Comparison of ENCODE assay signal across 8 mouse cellular contexts in the genomic region with DNA sequence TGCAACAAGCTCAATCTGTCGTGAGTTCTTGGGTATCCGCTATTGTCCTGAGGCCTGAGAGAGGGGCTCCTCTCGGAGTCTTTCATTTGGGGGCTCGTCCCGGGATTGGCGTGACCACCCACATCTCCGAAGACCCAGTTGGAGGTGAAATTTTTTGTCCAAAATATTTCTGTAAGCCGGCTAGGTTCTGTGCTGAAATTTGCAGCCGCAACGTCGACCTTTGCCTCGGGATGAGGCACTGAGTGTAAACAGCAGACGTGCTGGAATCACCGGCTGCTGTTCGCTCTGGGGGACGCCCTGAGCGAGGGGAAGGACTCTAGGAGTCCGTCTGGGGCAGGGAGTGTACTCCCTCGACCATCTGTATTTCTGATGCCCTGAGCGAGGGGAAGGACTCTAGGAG. TPM values are rescaled to one million over a fixed set of nuclear protein-coding genes. Genes with fewer than 3 reads are reported as not detected.
DNase-seq lines count a peak whose midpoint lies in the region; ATAC-seq lines count a peak whose summit lies in the region.
"Not testable (repeated sequence)": the region's sequence is repeated elsewhere in the genome, so short reads cannot be mapped to it uniquely, and the experiment has no call there.

No protein-coding gene starts in this region.

- not testable (repeated sequence) for H3K9me3 ChIP-seq in forebrain, embryonic 12.5 days; heart, embryonic 16.5 days (replicated peaks; ENCODE audit: control insufficient read depth, low read length); intestine, embryonic 15.5 days; liver, embryonic 15.5 days (replicated peaks); midbrain, embryonic 13.5 days; stomach, embryonic 14.5 days (ENCODE audit: control insufficient read depth, low read depth, low read length)

- not testable (repeated sequence) for ATAC-seq in forebrain, embryonic 12.5 days (ENCODE audit: low FRiP score); heart, embryonic 16.5 days (replicated peaks; ENCODE audit: extremely low read depth, insufficient read depth, low FRiP score); intestine, embryonic 15.5 days; liver, embryonic 15.5 days (ENCODE audit: insufficient read depth); midbrain, embryonic 13.5 days; stomach, embryonic 14.5 days (ENCODE audit: insufficient number of reproducible peaks, insufficient read depth, low FRiP score, low read depth)

- not testable (repeated sequence) for H3K4me1 ChIP-seq in forebrain, embryonic 12.5 days; heart, embryonic 16.5 days (ENCODE audit: control insufficient read depth, insufficient read depth, low read length); intestine, embryonic 15.5 days (replicated peaks); liver, embryonic 15.5 days (replicated peaks); midbrain, embryonic 13.5 days (replicated peaks); stomach, embryonic 14.5 days (ENCODE audit: control insufficient read depth, insufficient read depth, low read length)

- peak overlapping the region; percentile 27; the same call in 1 of the 2 replicates for H3K4me2 ChIP-seq in forebrain, embryonic 12.5 days
- peak overlapping the region; percentile 23; the same call in 1 of the 2 replicates for H3K4me2 ChIP-seq in heart, embryonic 16.5 days (ENCODE audit: low read depth, low read length)
- H3K4me2 ChIP-seq in intestine, embryonic 15.5 days (replicated peaks), result peak overlapping the region; percentile 42
- H3K4me2 ChIP-seq in liver, embryonic 15.5 days, result peak overlapping the region; percentile 20; the same call in 1 of the 2 replicates
- peak overlapping the region; percentile 27 for H3K4me2 ChIP-seq in midbrain, embryonic 13.5 days (replicated peaks)
- 0 out of 2 replicates have a peak overlapping the region, but pooled peaks have one; percentile 14 for H3K4me2 ChIP-seq in stomach, embryonic 14.5 days (replicated peaks; ENCODE audit: low read depth, low read length)

- H3K4me3 ChIP-seq in forebrain, embryonic 12.5 days (replicated peaks); heart, embryonic 16.5 days (ENCODE audit: low read length); intestine, embryonic 15.5 days (replicated peaks); liver, embryonic 15.5 days (replicated peaks); midbrain, embryonic 13.5 days (replicated peaks); stomach, embryonic 14.5 days (ENCODE audit: low read depth, low read length): not testable (repeated sequence)

- 31% methylated on average over 20 of the region's 20 CpGs for WGBS in forebrain, embryonic 12.5 days
- 34% methylated on average over 20 of the region's 20 CpGs for WGBS in heart, embryonic 16.5 days
- 28% methylated on average over 20 of the region's 20 CpGs for WGBS in intestine, embryonic 15.5 days
- WGBS in liver, embryonic 15.5 days (ENCODE audit: insufficient replicate concordance), result 23% methylated on average over 20 of the region's 20 CpGs
- WGBS in midbrain, embryonic 13.5 days, result 29% methylated on average over 20 of the region's 20 CpGs
- WGBS in stomach, embryonic 14.5 days, result 32% methylated on average over 20 of the region's 20 CpGs

- DNase-seq in embryo, embryonic 10 days (ENCODE audit: low spot score), result peak; percentile 9
- DNase-seq in kidney, postnatal 4 days, result peak; percentile 11 to 17

- H3K27ac ChIP-seq in forebrain, embryonic 12.5 days; heart, embryonic 16.5 days (ENCODE audit: low read length); intestine, embryonic 15.5 days; liver, embryonic 15.5 days (replicated peaks); midbrain, embryonic 13.5 days; stomach, embryonic 14.5 days (ENCODE audit: low read length): not testable (repeated sequence)

- not testable (repeated sequence) for H3K9ac ChIP-seq in forebrain, embryonic 12.5 days; heart, embryonic 16.5 days (ENCODE audit: low read length); intestine, embryonic 15.5 days; liver, embryonic 15.5 days; midbrain, embryonic 13.5 days (replicated peaks); stomach, embryonic 14.5 days (replicated peaks; ENCODE audit: low read depth, low read length)

- not testable (repeated sequence) for H3K36me3 ChIP-seq in forebrain, embryonic 12.5 days (replicated peaks); heart, embryonic 16.5 days (ENCODE audit: control insufficient read depth, insufficient read depth); intestine, embryonic 15.5 days; liver, embryonic 15.5 days (replicated peaks); midbrain, embryonic 13.5 days; stomach, embryonic 14.5 days (ENCODE audit: control insufficient read depth, insufficient read depth, low read length)

- not testable (repeated sequence) for H3K27me3 ChIP-seq in forebrain, embryonic 12.5 days; heart, embryonic 16.5 days (ENCODE audit: control insufficient read depth, insufficient read depth, low read length); intestine, embryonic 15.5 days (replicated peaks); liver, embryonic 15.5 days; midbrain, embryonic 13.5 days; stomach, embryonic 14.5 days (ENCODE audit: control insufficient read depth, insufficient read depth, low read length)

RNA-seq across cellular contexts. Expression of a gene that starts 29.2 kb away (rescaled TPM):
- polyA plus RNA-seq in forebrain, embryonic 12.5 days (2016; fragmentation: Nextera tagmentation; extraction: Ambion mirVana), result 59.9 and 60.4 TPM in 2 replicates
- polyA plus RNA-seq in heart, embryonic 16.5 days (2015; fragmentation: Nextera tagmentation; extraction: Ambion mirVana), result 137 and 161 TPM in 2 replicates
- 149 and 158 TPM in 2 replicates for polyA plus RNA-seq in intestine, embryonic 15.5 days (2015; fragmentation: Nextera tagmentation; extraction: Ambion mirVana)
- polyA plus RNA-seq in liver, embryonic 15.5 days (2015; fragmentation: Nextera tagmentation; extraction: Ambion mirVana), result 75.2 and 76.8 TPM in 2 replicates
- 53.8 and 56.4 TPM in 2 replicates for polyA plus RNA-seq in midbrain, embryonic 13.5 days (2015; fragmentation: Nextera tagmentation; extraction: Ambion mirVana)
- 173 and 184 TPM in 2 replicates for polyA plus RNA-seq in stomach, embryonic 14.5 days (2014; fragmentation: Nextera tagmentation; extraction: Ambion mirVana)
